11 mouse cellular contexts compared by ENCODE assay signal in genomic region chr12:59216176-59216575, GRCm38 (mm10). TPM values are rescaled to one million over a fixed set of nuclear protein-coding genes. Genes with fewer than 3 reads are reported as not detected.
A peak's percentile ranks its signal among the peaks of the same experiment; 100 is the strongest.
DNase-seq lines count a peak whose midpoint lies in the region; ATAC-seq and TF ChIP-seq lines count a peak whose summit lies in the region.
"Had no signal": no experiment of that assay in that cellular context is flagged by ENCODE, and none has a peak within 500 bp of the region (broad histone marks: within the 10 kb centered on the region; RNA-seq: fewer than 3 reads in every experiment).

No protein-coding gene starts in this region.

- no peak overlapping the region for H3K4me2 ChIP-seq in midbrain, embryonic 11.5 days
- no peak overlapping the region for H3K4me2 ChIP-seq in midbrain, embryonic 15.5 days
- H3K4me2 ChIP-seq in neural tube, embryonic 15.5 days = peak overlapping the region; percentile 66; the same call in 1 of the 2 replicates
- no peak overlapping the region for H3K4me2 ChIP-seq in lung, postnatal 0 days (replicated peaks; ENCODE audit: low read depth, low read length)
- H3K4me2 ChIP-seq: midbrain, embryonic 12.5 days had no signal

- H3K27me3 ChIP-seq in midbrain, embryonic 11.5 days (ENCODE audit: control insufficient read depth, insufficient read depth, low read length) = no peaks in the 10 kb centered on the region
- H3K27me3 ChIP-seq in midbrain, embryonic 15.5 days (replicated peaks) = no peaks in the 10 kb centered on the region
- H3K27me3 ChIP-seq in neural tube, embryonic 15.5 days (replicated peaks) = no peaks in the 10 kb centered on the region
- H3K27me3 ChIP-seq in lung, postnatal 0 days (replicated peaks; ENCODE audit: insufficient read depth, low read length) = no peaks in the 10 kb centered on the region
- H3K27me3 ChIP-seq: midbrain, embryonic 12.5 days had no signal

- peak; percentile 31 for DNase-seq in midbrain, embryonic 11.5 days (ENCODE audit: low spot score, missing footprints)
- peak; percentile 75 for DNase-seq in induced T-regulatory cell, adult 2 months (ENCODE audit: low read depth)
- DNase-seq in MN1 (ENCODE audit: low spot score) = no peak
- no peak for DNase-seq in lung, postnatal 0 days (ENCODE audit: low spot score)
- DNase-seq: cerebellum, adult 11-12 months; kidney, postnatal 36 days; lung, adult 18-20 months had no signal

- TF ChIP-seq EP300 in lung, postnatal 0 days (IDR thresholded peaks at IDR 0.05) = no peak

- H3K4me3 ChIP-seq in midbrain, embryonic 11.5 days (ENCODE audit: low read depth, low read length) = no peak overlapping the region
- no peak overlapping the region for H3K4me3 ChIP-seq in midbrain, embryonic 15.5 days
- peak overlapping the region; percentile 28 for H3K4me3 ChIP-seq in bone marrow macrophage, adult 2 months (ENCODE audit: insufficient read depth, low read length)
- H3K4me3 ChIP-seq in neural tube, embryonic 15.5 days (replicated peaks) = no peak overlapping the region
- no peak overlapping the region for H3K4me3 ChIP-seq in lung, postnatal 0 days (ENCODE audit: low read depth, low read length)
- H3K4me3 ChIP-seq: midbrain, embryonic 12.5 days had no signal

- no peak for ATAC-seq in midbrain, embryonic 11.5 days (ENCODE audit: low FRiP score)
- ATAC-seq in midbrain, embryonic 15.5 days (replicated peaks) = no peak
- ATAC-seq in neural tube, embryonic 15.5 days (ENCODE audit: low FRiP score) = no peak
- no peak for ATAC-seq in lung, postnatal 0 days

- no peak for TF ChIP-seq POLR2A in bone marrow macrophage, adult 2 months (IDR thresholded peaks at IDR 0.05; ENCODE audit: borderline replicate concordance, low read depth, low read length)

- 91% methylated on average over 4 of the region's 4 CpGs for WGBS in midbrain, embryonic 11.5 days
- 94% methylated on average over 4 of the region's 4 CpGs for whole genome bisulfite sequencing in midbrain, embryonic 15.5 days
- 94% methylated on average over 4 of the region's 4 CpGs for WGBS in neural tube, embryonic 15.5 days
- 84% methylated on average over 4 of the region's 4 CpGs for WGBS in lung, postnatal 0 days

- H3K4me1 ChIP-seq in midbrain, embryonic 11.5 days (ENCODE audit: control insufficient read depth, insufficient read depth, low read length) = peaks cover 12% of the 10 kb centered on the region
- H3K4me1 ChIP-seq in midbrain, embryonic 15.5 days = peaks cover 31% of the 10 kb centered on the region
- H3K4me1 ChIP-seq in bone marrow macrophage, adult 2 months (ENCODE audit: control insufficient read depth, insufficient read depth, low read length) = peaks cover 11% of the 10 kb centered on the region
- peaks cover 28% of the 10 kb centered on the region for H3K4me1 ChIP-seq in neural tube, embryonic 15.5 days
- peaks cover 5% of the 10 kb centered on the region; the same call in 1 of the 2 replicates for H3K4me1 ChIP-seq in lung, postnatal 0 days (ENCODE audit: insufficient read depth, low read depth, low read length)

- no peak overlapping the region for H3K9ac ChIP-seq in midbrain, embryonic 11.5 days (ENCODE audit: low read length)
- no peak overlapping the region for H3K9ac ChIP-seq in midbrain, embryonic 15.5 days
- no peak overlapping the region for H3K9ac ChIP-seq in neural tube, embryonic 15.5 days (replicated peaks)
- no peak overlapping the region for H3K9ac ChIP-seq in lung, postnatal 0 days (replicated peaks; ENCODE audit: low read depth)
- H3K9ac ChIP-seq: midbrain, embryonic 12.5 days had no signal

- no peaks in the 10 kb centered on the region for H3K36me3 ChIP-seq in midbrain, embryonic 11.5 days (ENCODE audit: control insufficient read depth, insufficient read depth, low read length)
- peaks cover 6% of the 10 kb centered on the region; the same call in 1 of the 2 replicates for H3K36me3 ChIP-seq in midbrain, embryonic 15.5 days (replicated peaks)
- peaks cover 11% of the 10 kb centered on the region for H3K36me3 ChIP-seq in neural tube, embryonic 15.5 days
- no peaks in the 10 kb centered on the region for H3K36me3 ChIP-seq in lung, postnatal 0 days (ENCODE audit: insufficient read depth, low read length)

- no peak overlapping the region for H3K27ac ChIP-seq in midbrain, embryonic 11.5 days (ENCODE audit: low read depth, low read length)
- H3K27ac ChIP-seq in midbrain, embryonic 15.5 days = no peak overlapping the region
- peak overlapping the region; percentile 88 for H3K27ac ChIP-seq in bone marrow macrophage, adult 2 months (ENCODE audit: insufficient read depth, low read depth, low read length)
- H3K27ac ChIP-seq in neural tube, embryonic 15.5 days (replicated peaks) = no peak overlapping the region
- H3K27ac ChIP-seq in lung, postnatal 0 days (ENCODE audit: low read length) = no peak overlapping the region
- H3K27ac ChIP-seq: midbrain, embryonic 12.5 days had no signal

- H3K9me3 ChIP-seq in midbrain, embryonic 11.5 days (ENCODE audit: control insufficient read depth, low read length) = no peaks in the 10 kb centered on the region
- no peaks in the 10 kb centered on the region for H3K9me3 ChIP-seq in midbrain, embryonic 15.5 days
- H3K9me3 ChIP-seq in neural tube, embryonic 15.5 days (replicated peaks) = no peaks in the 10 kb centered on the region
- H3K9me3 ChIP-seq in lung, postnatal 0 days (ENCODE audit: low read length) = no peaks in the 10 kb centered on the region
- H3K9me3 ChIP-seq: midbrain, embryonic 12.5 days had no signal

- TF ChIP-seq CTCF in bone marrow macrophage, adult 2 months (IDR thresholded peaks at IDR 0.05; ENCODE audit: low read depth, low read length) = no peak
- no peak for TF ChIP-seq CTCF in lung, postnatal 0 days (IDR thresholded peaks at IDR 0.05)

RNA-seq across cellular contexts. Expression of gene Fbxo33, which starts 3.3 kb away (rescaled TPM):
- 9.9 and 10.1 TPM in 2 replicates for polyA plus RNA-seq in midbrain, embryonic 11.5 days (2014; fragmentation: Nextera tagmentation; extraction: Ambion mirVana)
- polyA plus RNA-seq in midbrain, embryonic 15.5 days (2015; fragmentation: Nextera tagmentation; extraction: Ambion mirVana) = 7.3 and 8.1 TPM in 2 replicates
- polyA plus RNA-seq in bone marrow macrophage, adult 2 months (2012; ENCODE audit: insufficient read depth, insufficient read length, missing spikeins) = 46.0 and 50.9 TPM in 2 replicates
- polyA plus RNA-seq in neural tube, embryonic 15.5 days (2015; fragmentation: Nextera tagmentation; extraction: Ambion mirVana) = 7.2 and 8.3 TPM in 2 replicates
- 10.3 and 11.7 TPM in 2 replicates for polyA plus RNA-seq in lung, postnatal 0 days (2015; fragmentation: Nextera tagmentation; extraction: Ambion mirVana)

Comparison
In these comparisons a context has a peak if more than half of its experiments do, and no peak if none do; other contexts are left out.
1. DNase-seq: peak in midbrain, embryonic 11.5 days (single experiment) and induced T-regulatory cell, adult 2 months (single experiment); none in MN1 (single experiment) and lung, postnatal 0 days (single experiment).